Mouse (Mus musculus) urinary bladder, adult 18-20 months (tissue): ENCODE results near the gene Stat1.

Experiments used
- DNase-seq, 2 experiments: peaks; one replicate each; pipeline ENCODE4 v3.0.0; 2022; ENCODE audit warnings: low spot score in 2 of 2, mixed read lengths in 2 of 2

The Stat1 gene

GRCm38 (mm10) chr1:52163707-52164457 is 44.6 kb downstream of the Stat1 start:
- DNase-seq = no peak

GRCm38 (mm10) chr1:52166652-52167220 is 47.5 kb downstream of the Stat1 start:
- DNase-seq = no peak

- no peak for DNase-seq
Observed at GRCm38 (mm10) chr1:52170057-52170456, 50.8 kb downstream of the Stat1 start.

GRCm38 (mm10) chr1:52170747-52171146 is 51.5 kb downstream of the Stat1 start:
- DNase-seq = no peak

GRCm38 (mm10) chr1:52171271-52171670 is 52.0 kb downstream of the Stat1 start:
- DNase-seq = no peak

- DNase-seq = no peak
Observed at GRCm38 (mm10) chr1:52175321-52175720, 56.1 kb downstream of the Stat1 start.

GRCm38 (mm10) chr1:52175983-52176382 is 56.7 kb downstream of the Stat1 start:
- DNase-seq = no peak

GRCm38 (mm10) chr1:52176999-52177398 is 57.8 kb downstream of the Stat1 start:
- no peak for DNase-seq

- DNase-seq = no peak
Observed at GRCm38 (mm10) chr1:52179939-52180568, 60.8 kb downstream of the Stat1 start.

- DNase-seq = no peak
Observed at GRCm38 (mm10) chr1:52181994-52182393, 62.8 kb downstream of the Stat1 start.

- no peak for DNase-seq
Observed at GRCm38 (mm10) chr1:52182992-52183391, 63.8 kb downstream of the Stat1 start.
